Mouse (Mus musculus): Measurements from ENCODE around the gene Nop9. TPM values are rescaled to one million over a fixed set of nuclear protein-coding genes. Genes with fewer than 3 reads are reported as not detected.

Gene Nop9
- total and polyA plus RNA-seq, 2 experiments from 2014 or later = 17.3 to 30.4 TPM

GRCm38 (mm10) chr14:55716884-55717283 lies 28.6 kb upstream of the Nop9 start:
- Histone ChIP-seq H3K27ac (ENCODE audit: low read depth, low read length) (no peak overlapping the region), H3K9ac (replicated peaks; ENCODE audit: low read length, poor library complexity, severe bottlenecking) (no peak overlapping the region), H3K4me3 (ENCODE audit: low read depth, low read length) (no peak overlapping the region), H3K36me3 (ENCODE audit: insufficient read depth, low read length) (peaks cover 31% of the 10 kb centered on the region), H3K4me1 (ENCODE audit: insufficient read depth, low read length) (peaks cover 5% of the 10 kb centered on the region; the same call in 1 of the 2 replicates), H3K27me3 (ENCODE audit: insufficient read depth, low read length) (0 out of 2 replicates have a peak, but pooled peaks cover 5% of the 10 kb centered on the region), H3K9me3 (ENCODE audit: low read length) (no peaks in the 10 kb centered on the region), H3K4me2 (ENCODE audit: low read depth, low read length, poor library complexity, severe bottlenecking) (no peak overlapping the region)
- DNase-seq (ENCODE audit: low spot score) (no peak), ATAC-seq (ENCODE audit: low FRiP score) (no peak)
- 83% methylated on average over 8 of the region's 8 CpGs for WGBS
- TF ChIP-seq CTCF (IDR thresholded peaks at IDR 0.05) = no peak

- 90% methylated on average over 6 of the region's 6 CpGs for WGBS
- no peak overlapping the region for H3K9ac ChIP-seq (replicated peaks; ENCODE audit: low read length, poor library complexity, severe bottlenecking)
- TF ChIP-seq CTCF (IDR thresholded peaks at IDR 0.05) = no peak
Observed at GRCm38 (mm10) chr14:55719737-55720136, 25.8 kb upstream of the Nop9 start.

GRCm38 (mm10) chr14:55720666-55721065 lies 24.8 kb upstream of the Nop9 start:
- DNase-seq (ENCODE audit: low spot score) (no peak), ATAC-seq (ENCODE audit: low FRiP score) (no peak)
- H3K9me3 ChIP-seq (ENCODE audit: low read length) = no peaks in the 10 kb centered on the region
- TF ChIP-seq CTCF (IDR thresholded peaks at IDR 0.05) = no peak
- no peaks in the 10 kb centered on the region for H3K27me3 ChIP-seq (ENCODE audit: insufficient read depth, low read length)
- no peak overlapping the region for H3K4me2 ChIP-seq (ENCODE audit: low read depth, low read length, poor library complexity, severe bottlenecking)
- 93% methylated on average over 12 of the region's 12 CpGs for WGBS
- no peak overlapping the region for H3K27ac ChIP-seq (ENCODE audit: low read depth, low read length)
- H3K4me3 ChIP-seq (ENCODE audit: low read depth, low read length) = no peak overlapping the region
- H3K9ac ChIP-seq (replicated peaks; ENCODE audit: low read length, poor library complexity, severe bottlenecking) = no peak overlapping the region
- peaks cover 5% of the 10 kb centered on the region; the same call in 1 of the 2 replicates for H3K4me1 ChIP-seq (ENCODE audit: insufficient read depth, low read length)
- H3K36me3 ChIP-seq (ENCODE audit: insufficient read depth, low read length) = peaks cover 31% of the 10 kb centered on the region

More at GRCm38 (mm10) chr14:55719737-55720136, 25.8 kb upstream of the Nop9 start:
- no peak for ATAC-seq (ENCODE audit: low FRiP score)
- Histone ChIP-seq H3K9me3 (ENCODE audit: low read length) (no peaks in the 10 kb centered on the region), H3K27ac (ENCODE audit: low read depth, low read length) (no peak overlapping the region), H3K4me3 (ENCODE audit: low read depth, low read length) (no peak overlapping the region), H3K4me2 (ENCODE audit: low read depth, low read length, poor library complexity, severe bottlenecking) (no peak overlapping the region), H3K36me3 (ENCODE audit: insufficient read depth, low read length) (peaks cover 31% of the 10 kb centered on the region), H3K4me1 (ENCODE audit: insufficient read depth, low read length) (peaks cover 5% of the 10 kb centered on the region; the same call in 1 of the 2 replicates), H3K27me3 (ENCODE audit: insufficient read depth, low read length) (no peaks in the 10 kb centered on the region)
- no peak for DNase-seq (ENCODE audit: low spot score)

- ATAC-seq (ENCODE audit: low FRiP score) (no peak), DNase-seq (ENCODE audit: low spot score) (no peak)
- 72% methylated on average over 6 of the region's 6 CpGs for WGBS
- Histone ChIP-seq H3K27me3 (ENCODE audit: insufficient read depth, low read length) (no peaks in the 10 kb centered on the region), H3K4me3 (ENCODE audit: low read depth, low read length) (peak overlapping the region; percentile 45), H3K9ac (replicated peaks; ENCODE audit: low read length, poor library complexity, severe bottlenecking) (peak overlapping the region; percentile 55), H3K4me1 (ENCODE audit: insufficient read depth, low read length) (peaks cover 5% of the 10 kb centered on the region; the same call in 1 of the 2 replicates), H3K36me3 (ENCODE audit: insufficient read depth, low read length) (peaks cover 29% of the 10 kb centered on the region), H3K4me2 (ENCODE audit: low read depth, low read length, poor library complexity, severe bottlenecking) (peak overlapping the region; percentile 68), H3K27ac (ENCODE audit: low read depth, low read length) (peak overlapping the region; percentile 48), H3K9me3 (ENCODE audit: low read length) (no peaks in the 10 kb centered on the region)
- TF ChIP-seq CTCF (IDR thresholded peaks at IDR 0.05) = no peak
Observed at GRCm38 (mm10) chr14:55721076-55721475, 24.4 kb upstream of the Nop9 start.

- H3K9ac ChIP-seq (replicated peaks; ENCODE audit: low read length, poor library complexity, severe bottlenecking) = peak within 1 kb of the TSS; percentile 55
- ATAC-seq (ENCODE audit: low FRiP score) (peak; percentile 96), DNase-seq (ENCODE audit: low spot score) (peak; percentile 96)
- peak within 1 kb of the TSS; percentile 45 for H3K4me3 ChIP-seq (ENCODE audit: low read depth, low read length)
- 1% methylated on average over 50 of the region's 50 CpGs for WGBS
- H3K4me1 ChIP-seq (ENCODE audit: insufficient read depth, low read length) = peaks cover 5% of the 10 kb centered on the region; the same call in 1 of the 2 replicates
- peak; percentile 96 for TF ChIP-seq CTCF (IDR thresholded peaks at IDR 0.05)
- no peaks in the 10 kb centered on the region for H3K27me3 ChIP-seq (ENCODE audit: insufficient read depth, low read length)
- peak within 1 kb of the TSS; percentile 48 for H3K27ac ChIP-seq (ENCODE audit: low read depth, low read length)
- H3K4me2 ChIP-seq (ENCODE audit: low read depth, low read length, poor library complexity, severe bottlenecking) = peak within 1 kb of the TSS; percentile 68
- H3K36me3 ChIP-seq (ENCODE audit: insufficient read depth, low read length) = peaks cover 22% of the 10 kb centered on the region
- no peaks in the 10 kb centered on the region for H3K9me3 ChIP-seq (ENCODE audit: low read length)
Observed at GRCm38 (mm10) chr14:55721700-55722437, 23.6 kb upstream of the Nop9 start, which contains the start of gene Rabggta. Gene Rabggta, minus strand, starts transcription at chr14:55722263.

- no peak for TF ChIP-seq CTCF (IDR thresholded peaks at IDR 0.05)
- 49% methylated on average over 8 of the region's 8 CpGs for WGBS
- ATAC-seq (ENCODE audit: low FRiP score) (peak; percentile 14), DNase-seq (ENCODE audit: low spot score) (no peak)
- H3K4me1 ChIP-seq (ENCODE audit: insufficient read depth, low read length) = peaks cover 5% of the 10 kb centered on the region; the same call in 1 of the 2 replicates
- peak overlapping the region; percentile 55 for H3K9ac ChIP-seq (replicated peaks; ENCODE audit: low read length, poor library complexity, severe bottlenecking)
- H3K9me3 ChIP-seq (ENCODE audit: low read length) = no peaks in the 10 kb centered on the region
- peak overlapping the region; percentile 68 for H3K4me2 ChIP-seq (ENCODE audit: low read depth, low read length, poor library complexity, severe bottlenecking)
- H3K4me3 ChIP-seq (ENCODE audit: low read depth, low read length) = peak overlapping the region; percentile 45; the same call in 1 of the 2 replicates
- H3K36me3 ChIP-seq (ENCODE audit: insufficient read depth, low read length) = peaks cover 15% of the 10 kb centered on the region
- H3K27me3 ChIP-seq (ENCODE audit: insufficient read depth, low read length) = no peaks in the 10 kb centered on the region
- peak overlapping the region; percentile 48; the same call in 1 of the 2 replicates for H3K27ac ChIP-seq (ENCODE audit: low read depth, low read length)
Observed at GRCm38 (mm10) chr14:55722438-55722945, 23.0 kb upstream of the Nop9 start.
